Mouse (Mus musculus) cerebellum, adult 8-10 months (tissue): ENCODE results near the gene Tecpr1.
A peak's percentile ranks its signal among the peaks of the same experiment; 100 is the strongest.

Experiments used
- DNase-seq: peaks from one replicate; pipeline ENCODE4 v3.0.0; 2022

Tecpr1 gene

DNA sequence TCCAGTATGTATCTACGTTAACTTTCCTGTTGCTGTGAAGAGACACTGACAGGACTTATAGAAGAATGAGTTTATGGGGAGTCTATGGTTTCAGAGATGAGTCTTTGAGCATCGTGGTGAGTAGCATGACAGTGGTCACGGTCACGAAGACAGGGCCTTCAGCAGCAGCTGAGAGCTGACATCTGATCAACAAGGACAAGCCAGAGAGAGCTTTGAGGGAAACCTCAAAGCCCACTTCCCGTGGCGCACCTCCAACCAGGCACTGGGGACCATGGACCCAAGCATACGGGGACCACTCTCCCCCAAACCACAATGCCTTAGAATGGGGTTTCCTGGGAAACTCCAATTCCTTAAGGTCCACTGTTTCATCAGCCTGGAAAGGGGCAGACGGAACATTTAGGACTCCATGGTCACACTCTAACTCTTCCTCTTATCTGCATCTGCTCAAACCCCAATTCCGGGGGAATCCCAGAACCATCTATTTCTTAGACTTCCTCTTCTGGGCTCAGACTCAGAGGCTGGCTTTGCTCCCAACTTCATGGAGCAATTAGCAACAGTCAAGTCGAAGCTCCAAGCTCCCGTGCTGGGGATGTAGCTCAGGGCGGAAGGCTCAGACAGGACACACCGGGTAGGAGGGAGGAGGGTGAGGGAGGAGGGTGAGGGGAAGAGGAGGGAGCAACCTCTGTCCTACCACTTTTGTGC lies 28.6 kb upstream of the Tecpr1 start:
- DNase-seq: no peak

DNA sequence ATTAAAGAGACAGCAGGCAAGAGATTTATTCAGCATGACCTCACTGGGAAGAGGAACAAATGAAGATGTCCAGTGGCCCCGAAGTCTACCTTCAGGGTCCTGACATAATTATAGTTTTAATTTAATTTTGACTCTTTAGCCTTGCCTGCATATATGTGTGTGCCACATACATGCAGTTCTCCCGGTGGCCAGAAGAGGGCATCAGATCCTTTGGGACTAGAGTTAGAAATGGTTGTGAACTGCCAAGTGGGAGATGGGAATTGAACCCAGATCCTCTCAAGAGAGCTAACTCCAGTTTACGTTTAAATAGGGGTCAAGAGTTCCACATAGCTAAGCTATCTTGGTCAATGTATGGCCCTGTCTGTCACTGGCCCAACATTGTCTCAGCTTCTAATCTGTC lies 26.5 kb upstream of the Tecpr1 start:
- DNase-seq: no peak

DNA sequence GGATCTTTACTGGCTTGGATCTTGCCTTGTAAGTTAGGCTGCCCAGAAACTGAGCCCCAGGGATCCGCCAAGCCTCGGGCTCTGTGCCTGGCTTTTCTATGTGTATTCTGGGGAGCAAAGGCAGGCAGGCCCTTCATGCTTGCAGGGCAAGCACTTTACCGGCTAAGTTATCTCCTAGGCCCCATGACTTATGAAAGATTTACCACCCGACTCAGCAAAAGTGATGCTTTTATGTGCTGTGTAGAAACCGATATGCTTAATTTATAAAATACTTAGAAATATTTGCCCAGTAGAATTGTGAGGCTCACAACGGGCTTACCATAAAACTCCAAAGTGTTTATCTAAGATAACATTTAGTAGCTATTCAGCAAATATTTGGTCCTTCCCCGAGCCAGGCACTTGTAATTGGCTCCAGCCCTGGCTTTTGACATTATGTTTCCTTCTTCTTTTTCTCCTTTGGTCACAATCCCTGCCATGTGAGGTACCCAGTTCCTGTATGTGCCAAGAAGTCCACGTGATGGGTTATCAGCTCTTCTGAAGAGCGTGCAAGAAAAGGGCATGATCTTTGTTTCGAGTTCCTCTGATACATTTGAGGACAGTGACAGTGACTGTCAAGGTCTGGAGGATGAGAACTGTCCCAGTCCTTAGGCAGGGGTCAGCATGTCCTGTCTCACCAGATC lies 24.6 kb upstream of the Tecpr1 start:
- no peak for DNase-seq

DNA sequence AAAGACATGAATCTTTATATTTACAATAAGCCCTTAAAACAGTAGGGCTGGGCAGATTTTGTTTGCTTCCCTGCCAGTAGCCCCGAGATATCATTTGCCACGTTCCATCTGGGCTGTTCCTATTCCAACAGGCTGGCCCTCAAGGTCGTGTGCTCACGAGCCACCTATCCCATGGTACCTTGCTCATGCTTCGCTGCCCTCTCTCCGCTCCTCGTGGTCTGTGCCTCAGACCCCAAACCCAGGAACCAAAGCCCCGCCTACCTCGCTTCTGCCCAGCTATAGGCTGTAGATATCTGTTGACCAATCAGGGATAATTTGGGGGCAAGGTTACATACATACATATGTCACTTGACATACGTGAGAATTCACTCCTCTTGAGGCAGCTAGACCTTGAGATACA lies 23.9 kb upstream of the Tecpr1 start:
- no peak for DNase-seq

DNA sequence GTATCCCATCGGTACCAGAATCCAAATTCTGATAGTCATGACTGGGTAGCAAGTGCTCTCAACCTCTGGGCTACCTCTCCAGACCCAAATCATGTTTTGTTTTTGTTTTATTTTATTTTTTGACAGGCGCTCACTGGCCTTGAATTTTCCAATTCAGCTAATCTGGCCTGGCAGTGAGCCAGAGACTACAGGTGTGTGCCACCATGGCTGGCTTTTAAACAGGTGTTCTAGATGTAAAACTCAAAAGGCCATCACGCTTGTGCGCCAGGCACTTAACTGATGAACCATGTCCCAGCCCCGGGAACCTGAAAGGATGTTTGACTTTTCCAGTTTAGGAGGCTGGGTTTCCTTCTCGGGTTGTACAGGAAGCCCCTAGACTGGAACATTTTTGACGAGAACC lies 23.3 kb upstream of the Tecpr1 start:
- DNase-seq: no peak

DNA sequence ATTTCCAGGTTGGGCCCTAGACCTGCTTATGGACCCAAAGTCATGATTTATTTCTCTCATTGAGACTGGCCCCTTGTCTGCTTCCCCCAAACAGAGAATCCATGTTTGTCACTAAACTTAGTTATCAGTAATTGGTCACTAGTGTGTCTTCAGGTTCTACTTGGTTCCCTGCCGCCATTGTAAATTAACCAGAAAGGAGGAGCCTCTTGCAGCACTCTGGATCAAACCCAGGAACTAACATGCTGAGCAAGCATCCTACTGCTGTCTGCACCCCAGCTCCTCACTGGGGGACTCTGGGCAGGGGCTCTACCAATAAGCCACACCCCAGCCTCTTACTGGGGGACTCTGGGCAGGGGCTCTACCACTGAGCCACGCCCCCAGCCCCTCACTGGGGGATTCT lies 22.2 kb upstream of the Tecpr1 start:
- DNase-seq: no peak

DNA sequence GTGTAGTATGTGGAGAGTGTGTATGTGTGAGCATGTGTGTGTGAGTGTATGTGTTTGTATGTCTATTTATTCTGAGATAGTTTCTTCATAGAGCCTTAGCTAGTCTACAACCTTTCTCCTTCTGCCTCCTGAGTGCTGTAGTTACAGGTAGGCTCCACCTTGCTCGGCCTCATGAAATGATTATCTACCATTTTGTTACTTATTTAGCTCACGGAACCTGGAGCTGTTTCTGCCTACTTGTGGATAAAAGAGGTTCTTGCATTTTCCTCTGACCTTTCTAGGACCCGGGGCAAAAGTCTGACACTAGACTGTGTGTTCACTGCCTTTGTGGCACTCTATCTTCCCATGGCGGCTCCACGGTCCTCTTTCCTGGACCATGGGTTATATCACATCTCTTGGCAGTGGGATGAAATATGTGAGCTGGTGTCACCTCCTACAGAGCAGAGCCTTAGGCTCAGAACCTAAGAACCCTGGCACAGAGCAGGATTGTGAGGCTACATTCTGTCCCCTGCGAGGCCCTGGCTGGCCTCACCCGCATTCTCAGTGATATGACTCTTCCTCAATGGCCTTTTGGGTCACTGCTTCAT lies 20.6 kb upstream of the Tecpr1 start, which contains the start of gene Bri3:
Gene Bri3, plus strand, starts transcription at position 537 of the 587 bp plus-strand sequence.
- no peak for DNase-seq

DNA sequence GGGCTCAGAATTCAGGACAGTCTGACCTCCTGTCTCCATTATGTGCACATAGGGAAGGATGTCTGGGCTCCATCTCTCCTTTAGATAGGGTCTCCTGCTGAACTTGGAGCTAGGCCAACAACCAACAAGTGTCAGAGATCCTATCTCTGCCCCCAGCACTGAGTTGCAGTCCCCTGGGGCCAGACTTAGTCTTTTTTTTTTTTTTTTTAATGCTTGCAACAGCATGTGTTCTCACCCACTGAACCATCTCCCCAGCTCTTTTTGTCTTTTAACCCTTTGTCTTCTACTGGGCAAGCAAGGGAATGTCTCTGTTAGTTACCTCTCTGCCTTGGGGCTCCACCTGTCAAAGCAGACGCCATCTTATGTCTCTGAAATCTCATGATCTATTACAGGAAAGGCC lies 15.6 kb upstream of the Tecpr1 start:
- DNase-seq: no peak

DNA sequence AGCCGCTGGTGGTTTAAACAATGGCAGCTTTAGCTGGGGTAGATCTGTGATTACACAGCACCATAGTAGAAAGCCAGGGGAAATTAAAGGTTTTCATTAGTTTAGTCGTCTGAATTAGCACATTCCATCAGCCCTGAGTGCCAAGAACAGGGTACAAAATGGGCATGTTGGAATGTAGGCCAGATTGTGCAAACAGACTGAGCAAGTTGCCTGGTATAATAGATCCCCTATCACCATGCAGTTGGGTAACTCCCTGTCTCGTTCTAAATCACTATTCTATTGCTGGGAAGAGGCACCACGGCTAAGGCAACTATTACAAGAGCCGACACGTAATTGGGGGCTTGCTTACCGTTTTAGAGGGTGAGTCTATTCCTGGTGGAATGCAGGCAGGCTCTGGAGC lies 11.3 kb upstream of the Tecpr1 start:
- no peak for DNase-seq

DNA sequence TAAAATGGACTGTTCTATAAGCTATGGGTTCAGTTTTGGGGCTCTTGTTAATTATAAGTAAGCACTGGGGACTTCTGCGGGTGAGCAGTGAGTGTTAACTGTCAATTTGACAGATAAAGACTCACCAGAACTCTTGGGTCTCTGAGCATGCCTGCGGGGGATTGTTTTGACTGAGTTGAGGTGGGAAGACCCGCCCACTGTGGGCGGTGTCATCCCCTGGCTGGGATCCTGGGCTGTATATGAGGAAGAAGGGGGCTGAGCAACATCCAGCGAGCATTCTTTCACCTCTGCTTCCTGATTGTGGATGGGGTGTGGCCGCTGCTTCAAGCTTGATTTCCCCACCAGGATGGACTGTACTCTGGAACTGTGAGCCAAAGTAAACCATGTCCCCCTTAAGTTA lies 10.8 kb upstream of the Tecpr1 start:
- DNase-seq: no peak

DNA sequence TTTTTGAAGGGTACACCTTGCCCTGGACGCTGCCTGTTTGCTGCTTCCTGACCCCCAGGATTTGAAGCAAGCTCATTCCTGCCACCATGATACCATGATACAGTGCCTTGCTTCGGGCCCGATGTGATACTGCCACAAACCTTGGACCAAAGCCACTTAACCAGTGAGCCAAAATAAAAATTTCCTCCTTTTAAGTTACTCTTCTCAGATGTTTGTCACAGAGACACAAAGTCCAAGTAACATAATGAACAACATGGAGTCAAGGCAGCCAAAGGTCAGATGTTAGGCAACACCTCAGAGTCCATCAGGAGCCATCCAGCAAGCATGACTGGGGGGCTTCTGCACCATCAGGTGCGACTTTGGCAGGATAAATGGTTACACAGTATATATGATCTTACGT lies 9.1 kb upstream of the Tecpr1 start:
- no peak for DNase-seq

DNA sequence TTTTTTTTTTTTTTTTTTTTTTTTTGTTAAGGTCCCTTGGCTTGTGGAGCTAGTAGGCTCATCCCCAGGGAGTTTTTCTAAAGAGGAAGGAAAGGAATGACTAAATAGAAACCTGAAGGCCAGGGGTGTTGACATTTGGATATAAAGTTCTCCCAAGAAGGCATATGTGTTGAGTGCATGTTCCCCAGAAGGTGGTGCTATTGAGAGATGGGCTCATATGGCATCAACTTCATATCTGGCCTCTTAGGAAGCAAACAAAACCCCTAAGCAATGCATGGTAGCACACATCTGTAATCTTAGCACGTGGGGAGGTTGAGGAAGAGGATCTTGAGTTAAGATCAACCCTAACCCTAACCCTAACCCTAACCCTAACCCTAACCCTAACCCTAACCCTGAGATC lies 8.0 kb upstream of the Tecpr1 start:
- DNase-seq: no peak

DNA sequence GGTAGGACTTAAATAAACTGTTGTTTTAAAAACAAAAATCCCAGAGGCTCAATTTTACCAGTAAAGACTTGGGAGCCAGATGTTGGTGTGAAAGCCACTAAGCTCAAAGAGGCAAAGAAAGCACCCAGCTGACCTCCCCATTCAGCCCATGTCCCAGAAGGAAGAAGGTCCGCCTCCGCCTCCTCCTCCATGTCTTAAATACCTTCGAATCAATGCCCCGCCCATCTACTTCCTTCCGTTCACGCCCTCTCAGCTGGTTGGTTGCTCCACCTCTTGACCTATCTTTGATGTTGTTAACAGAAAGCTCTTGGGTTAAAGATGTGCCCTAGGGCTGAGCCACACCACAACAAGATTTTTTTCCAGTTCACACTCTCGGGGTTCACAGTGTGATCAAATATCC lies 6.8 kb upstream of the Tecpr1 start:
- no peak for DNase-seq

DNA sequence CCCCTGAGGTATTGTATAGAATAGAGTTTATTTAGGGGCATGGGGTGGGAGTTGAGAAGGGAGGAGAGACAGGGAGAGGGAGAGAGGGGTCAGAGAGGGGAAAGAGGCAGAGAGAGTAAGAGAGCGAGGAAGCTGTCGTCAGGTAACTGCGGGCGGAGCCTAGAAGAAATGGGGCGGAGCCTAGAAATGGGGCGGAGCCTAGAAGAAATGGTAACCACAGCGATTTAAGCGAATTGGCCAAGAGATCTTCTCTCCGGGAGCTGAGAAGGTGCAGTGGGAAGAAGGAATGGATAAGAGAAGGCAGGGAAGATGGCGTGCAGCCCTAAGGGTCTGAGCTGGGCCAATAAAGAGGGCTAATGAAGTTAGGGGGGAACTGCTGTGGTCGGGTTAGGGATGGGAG lies 2.8 kb upstream of the Tecpr1 start:
- DNase-seq: no peak

DNA sequence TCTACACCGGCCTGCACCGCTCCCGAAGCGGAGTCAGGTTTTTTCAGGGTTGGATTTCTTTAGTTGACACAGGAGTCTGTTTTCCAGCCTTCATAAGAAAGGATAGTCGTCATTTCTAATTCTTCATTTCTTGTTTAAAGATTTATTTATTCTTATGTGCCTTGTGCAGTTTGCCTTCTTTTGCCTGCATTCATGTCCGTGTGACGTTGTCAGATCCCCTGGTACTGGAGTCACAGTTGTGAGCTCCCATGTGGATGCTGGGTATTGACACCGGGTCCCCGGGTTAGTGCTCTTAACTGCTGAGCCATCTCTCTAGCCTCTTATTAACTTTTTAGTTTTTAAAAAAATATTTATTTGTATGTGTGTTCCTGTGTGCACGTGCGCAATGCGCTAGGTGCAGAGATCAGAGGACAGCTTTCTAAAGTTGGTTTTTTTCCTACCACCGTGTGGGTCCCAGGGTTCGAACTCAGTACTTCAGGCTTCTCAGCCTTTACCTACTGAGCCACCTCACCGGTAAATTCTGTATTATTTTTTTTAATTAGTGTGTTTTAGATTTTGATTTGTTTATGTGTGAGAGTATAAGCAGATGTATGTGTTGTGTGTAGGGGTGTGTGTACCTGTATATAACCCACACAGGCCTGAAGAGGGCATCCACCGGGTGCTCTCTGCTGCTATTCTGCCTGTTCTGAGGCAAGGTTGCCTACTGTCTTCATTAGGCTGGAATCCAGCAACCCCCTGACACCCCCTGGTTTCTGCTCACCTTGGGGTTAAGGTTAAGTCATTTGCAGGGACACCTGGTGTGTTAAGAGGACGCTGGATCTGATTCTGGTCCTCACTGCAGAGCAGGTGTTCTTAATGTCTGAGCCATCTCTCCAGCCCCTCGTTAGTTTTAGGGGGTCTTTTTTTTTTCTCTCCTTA lies 743 bp upstream of the Tecpr1 start:
- no peak for DNase-seq

DNA sequence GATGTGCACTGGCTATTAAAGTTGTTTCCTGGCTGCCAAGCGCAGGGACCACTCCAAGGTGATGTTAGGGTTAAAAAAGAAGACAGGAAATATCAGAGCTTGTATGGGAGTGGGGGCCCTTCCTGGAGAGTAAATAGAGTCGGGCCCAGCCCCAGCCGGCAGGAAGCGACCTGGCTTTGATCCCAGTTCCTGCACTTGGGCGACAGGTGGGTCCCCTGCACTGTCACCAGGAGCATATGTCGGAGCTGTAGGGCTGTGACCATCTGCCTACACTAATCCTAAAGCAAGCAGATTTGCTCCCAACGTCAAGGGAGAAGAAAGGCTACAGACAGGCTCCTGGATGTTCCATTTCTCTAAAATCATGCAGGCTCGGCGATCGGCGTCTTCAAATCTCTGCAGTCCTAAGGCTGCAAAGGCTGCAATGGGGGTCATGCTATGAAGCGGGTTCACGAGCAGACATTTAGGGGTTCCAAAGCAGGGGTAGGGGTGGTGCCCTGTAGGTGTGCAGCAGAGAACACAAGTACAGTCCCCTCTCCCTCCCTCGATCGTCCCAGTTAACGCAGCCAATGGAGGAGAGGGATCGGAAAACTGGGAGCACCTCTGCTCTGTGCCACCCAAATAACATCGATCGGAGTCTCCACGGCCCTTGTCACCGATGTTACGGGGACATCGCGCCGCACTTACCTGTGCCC lies 458 bp downstream of the Tecpr1 start:
- peak; percentile 84 for DNase-seq

DNA sequence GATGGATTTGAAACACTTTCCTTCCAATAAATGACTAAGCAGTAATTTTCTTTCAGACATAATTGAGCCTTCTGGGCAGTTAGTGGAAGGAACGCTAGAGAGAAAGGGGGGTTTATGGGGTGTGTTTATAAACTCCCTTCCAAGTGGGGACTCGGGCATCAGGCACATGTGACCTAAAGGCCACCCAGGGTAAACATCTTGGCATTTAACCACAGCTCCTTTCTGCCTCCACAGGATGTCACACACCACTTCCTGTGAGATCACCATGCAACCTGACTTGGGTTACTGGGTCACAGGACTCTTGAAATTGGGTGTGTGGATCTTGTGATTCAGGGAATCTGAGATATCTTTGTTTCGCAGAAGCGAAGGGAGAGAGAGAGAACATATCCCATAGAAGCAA lies 2.1 kb downstream of the Tecpr1 start:
- no peak for DNase-seq

DNA sequence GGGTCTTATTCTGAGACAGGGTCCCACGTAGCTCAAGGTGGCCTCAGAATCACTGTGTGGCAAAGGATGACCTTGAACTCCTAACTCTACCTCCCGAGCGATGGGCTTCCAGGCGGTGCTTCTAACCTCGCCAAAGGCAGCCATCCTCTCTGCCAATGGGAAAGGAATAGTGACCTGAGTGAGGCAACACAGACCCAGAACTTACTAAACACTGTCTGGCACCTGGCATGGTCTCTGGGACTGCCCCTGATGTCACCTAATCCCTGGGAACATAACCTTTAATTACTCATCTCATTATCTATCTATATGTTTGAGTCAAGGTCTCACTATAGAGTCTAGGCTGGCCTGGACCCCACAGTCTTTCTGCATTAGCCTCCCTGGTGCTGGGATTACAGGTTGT lies 3.5 kb downstream of the Tecpr1 start:
- DNase-seq: no peak

DNA sequence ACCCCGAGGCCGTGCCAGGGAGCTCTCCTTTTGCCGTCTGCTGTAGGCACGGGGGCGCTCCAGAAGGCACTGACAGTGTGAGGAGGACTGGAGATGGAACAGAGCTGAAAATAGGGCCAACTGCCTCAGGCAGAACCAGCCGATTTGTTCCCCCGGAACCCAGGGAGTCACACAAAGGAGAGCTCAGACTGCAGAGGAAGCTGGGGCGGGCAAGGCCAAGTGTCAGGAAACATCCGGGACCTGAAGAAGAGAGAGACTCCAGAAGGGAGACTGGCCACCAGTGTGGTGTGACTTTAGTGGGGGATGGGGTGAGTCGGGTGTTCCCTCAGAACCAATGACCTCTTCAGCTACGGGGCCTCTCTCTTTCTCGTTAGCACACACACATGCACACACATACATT lies 4.1 kb downstream of the Tecpr1 start:
- no peak for DNase-seq

DNA sequence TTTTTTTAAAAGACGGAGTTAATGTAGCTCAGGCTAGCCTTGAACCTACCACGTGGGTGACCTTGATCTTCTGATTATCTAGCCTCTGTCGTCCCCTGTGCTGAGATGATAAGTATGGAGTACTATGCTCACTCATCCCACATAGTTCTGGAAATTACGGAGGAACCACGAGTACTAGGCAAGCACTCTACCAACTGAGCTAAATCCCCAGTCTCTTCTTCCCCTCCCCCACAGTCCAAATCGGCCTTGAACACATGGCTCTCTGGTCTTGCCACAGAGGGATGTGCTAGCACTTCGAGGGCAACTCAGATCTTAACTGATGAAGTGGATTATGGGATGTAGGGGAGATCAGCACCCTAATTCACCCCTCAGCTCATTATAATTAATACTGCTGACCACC lies 5.4 kb downstream of the Tecpr1 start:
- no peak for DNase-seq

DNA sequence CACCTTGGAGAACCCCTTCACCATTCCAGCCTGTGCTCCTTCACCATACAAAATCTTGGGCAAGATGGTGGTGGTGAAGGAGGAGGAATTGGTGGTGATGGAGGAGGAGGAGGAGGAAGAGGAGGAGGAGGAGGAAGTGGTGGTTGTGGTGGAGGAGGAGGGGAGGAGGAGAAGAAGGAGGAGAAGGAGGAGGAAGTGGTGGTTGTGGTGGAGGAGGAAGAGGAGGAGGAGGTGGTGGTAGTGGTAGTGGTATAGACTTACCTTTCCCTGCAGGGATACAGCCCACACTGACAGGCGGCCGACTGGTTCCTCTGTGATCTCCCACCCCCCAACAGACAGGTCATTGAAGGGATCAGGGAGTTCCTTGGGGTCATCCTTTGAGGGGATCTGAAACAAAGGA lies 7.4 kb downstream of the Tecpr1 start:
- DNase-seq: no peak

DNA sequence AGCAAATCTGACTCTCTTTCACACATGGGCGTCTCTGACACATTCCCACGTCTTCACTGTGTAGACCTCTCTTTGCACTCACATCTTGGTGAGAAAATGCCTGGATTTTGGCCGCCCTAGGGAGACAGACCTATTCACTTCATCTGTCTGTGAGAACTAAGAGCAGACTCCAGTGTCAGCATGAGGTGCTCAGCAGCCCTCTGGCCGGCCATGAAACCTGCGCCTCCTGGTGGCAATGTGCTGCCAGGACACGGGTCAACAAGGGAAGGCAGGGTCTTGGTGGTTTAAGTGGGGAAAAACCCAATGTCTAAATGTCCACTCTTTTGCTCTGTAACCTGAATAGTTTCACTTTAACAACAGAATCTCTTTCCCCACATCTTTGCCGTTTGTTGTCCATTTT lies 9.0 kb downstream of the Tecpr1 start:
- DNase-seq: peak; percentile 65

DNA sequence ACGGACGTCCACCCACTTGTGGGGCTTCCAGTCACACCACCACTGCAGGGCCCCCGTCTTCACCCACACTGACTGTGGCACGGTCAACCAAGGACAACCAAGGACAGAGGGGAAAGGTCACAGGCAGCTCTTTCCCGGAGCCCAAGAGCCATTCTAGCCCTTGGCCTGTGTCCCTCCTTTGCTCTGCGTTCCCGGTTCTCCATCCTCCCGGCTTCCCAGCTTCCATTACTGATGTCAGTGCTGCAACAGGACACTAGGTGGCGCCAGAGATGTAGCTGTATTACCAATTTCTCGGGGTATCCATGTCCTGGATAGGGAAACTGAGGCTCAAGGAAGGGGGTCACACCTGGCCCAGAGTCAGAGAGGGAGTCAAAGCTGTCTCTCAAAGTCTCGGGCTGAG lies 15.9 kb downstream of the Tecpr1 start:
- DNase-seq: peak; percentile 71
